Mouse (Mus musculus) MEL (cell line): Measurements from ENCODE around the gene Stab2.

Source experiments
- CTCF ChIP-seq, 3 experiments: IDR thresholded peaks in 2 of 3; conservative IDR thresholded peaks in 1 of 3; 2 replicates each; pipeline ENCODE4 v1.5.1; 2011 to 2012; ENCODE audit warnings: low read length in 3 of 3, low read depth in 2 of 3, mild to moderate bottlenecking in 2 of 3, improper control_type of control experiment in 1 of 3, inconsistent platforms in 1 of 3, mixed read lengths in 1 of 3, moderate library complexity in 1 of 3; ENCODE audit not compliant: control insufficient read depth in 1 of 3, insufficient read depth in 1 of 3, poor library complexity in 1 of 3, severe bottlenecking in 1 of 3
- JUND ChIP-seq: IDR thresholded peaks from 2 replicates; pipeline ENCODE4 v1.6.1; 2011; ENCODE audit warnings: low read depth, mild to moderate bottlenecking, improper control_type of control experiment, low read length
- MAFK ChIP-seq: IDR thresholded peaks from 2 replicates; pipeline ENCODE4 v1.6.1; 2011; ENCODE audit warnings: low read depth, mild to moderate bottlenecking, low read length, improper control_type of control experiment, borderline replicate concordance
- POLR2A ChIP-seq, 2 experiments: IDR thresholded peaks; 2 replicates each; pipeline ENCODE4 v1.6.1; 2011 to 2012; ENCODE audit warnings: low read length in 2 of 2, mild to moderate bottlenecking in 2 of 2, control low read depth in 1 of 2, improper control_type of control experiment in 1 of 2, low read depth in 1 of 2, moderate library complexity in 1 of 2; ENCODE audit not compliant: control insufficient read depth in 1 of 2, insufficient read depth in 1 of 2, poor library complexity in 1 of 2

- TF ChIP-seq MAFK = no peak
- no peak for TF ChIP-seq JUND
- no peak for TF ChIP-seq CTCF (IDR thresholded peaks at IDR 0.05 in 2 of 3, conservative IDR thresholded peaks at IDR 0.05 in 1 of 3; ENCODE audit: control insufficient read depth in 1 of 3, insufficient read depth in 1 of 3, low read depth in 2 of 3, low read length in 3 of 3, poor library complexity in 1 of 3, severe bottlenecking in 1 of 3)
- TF ChIP-seq POLR2A (IDR thresholded peaks at IDR 0.05; ENCODE audit: control insufficient read depth in 1 of 2, insufficient read depth in 1 of 2, low read depth in 1 of 2, low read length in 2 of 2, poor library complexity in 1 of 2) = no peak
Measured at GRCm38 (mm10) chr10:86849087-86849486, 158.7 kb downstream of the Stab2 start.
